Mouse (Mus musculus): ENCODE measurements at regions not wholly inside any gene's neighbourhood (a gene's known extent, or its start where the extent isn't known, plus 50 kb on each side); places are given as distances from the start of the nearest gene placed in this dataset.

GRCm38 (mm10) chr2:167778271-167778670 is 88.6 kb upstream of the Tmem189 start:
- no peak for TF ChIP-seq CTCF (IDR thresholded peaks at IDR 0.05; ENCODE audit: low read depth, low read length)
- TF ChIP-seq POLR2A (IDR thresholded peaks at IDR 0.05; ENCODE audit: insufficient read depth, low read length): no peak
